Mouse (Mus musculus) liver, embryonic 16.5 days (tissue): Measurements from ENCODE around the gene Pitpnb. TPM values are rescaled to one million over a fixed set of nuclear protein-coding genes. Genes with fewer than 3 reads are reported as not detected.

Experiments used
- polyA plus RNA-seq: library from polyadenylated mRNA; unstranded; fragments of >200 nt; fragmentation: Nextera tagmentation; extraction: Ambion mirVana; gene quantifications from 2 replicates; pipeline ENCODE4 v1.2.1, GENCODE M21; 2015

Gene Pitpnb
- polyA plus RNA-seq, 1 experiment from 2014 or later: 31.6 TPM

Other genes with a start within 250 kb of the Pitpnb start
- 1.3 and 1.7 TPM in 2 replicates for gene Mn1, start 86.6 kb downstream of the Pitpnb start, polyA plus RNA-seq